Mouse (Mus musculus): ENCODE data around the gene Gss. TPM values are rescaled to one million over a fixed set of nuclear protein-coding genes. Genes with fewer than 3 reads are reported as not detected.

Gene Gss
- polyA plus RNA-seq, 1 experiment, result 20.6 TPM

- no peak for TF ChIP-seq POLR2A (IDR thresholded peaks at IDR 0.05; ENCODE audit: control insufficient read depth, extremely low read depth, insufficient read depth, low read length, poor library complexity)
- TF ChIP-seq CTCF (IDR thresholded peaks at IDR 0.05; ENCODE audit: borderline replicate concordance, control insufficient read depth, extremely low read depth, insufficient read depth, low read length, poor library complexity), result no peak
- WGBS, result 76% methylated on average over 6 of the region's 6 CpGs
- H3K36me3 ChIP-seq (ENCODE audit: control insufficient read depth, insufficient read depth, low read length), result no peaks in the 10 kb centered on the region
- DNase-seq, result no peak
- H3K27ac ChIP-seq (ENCODE audit: control insufficient read depth, insufficient read depth, low read length), result no peak overlapping the region
- H3K4me3 ChIP-seq (ENCODE audit: control insufficient read depth, insufficient read depth, low read length), result no peak overlapping the region
- H3K4me1 ChIP-seq (replicated peaks; ENCODE audit: control insufficient read depth, insufficient read depth, low read length), result no peaks in the 10 kb centered on the region
- H3K27me3 ChIP-seq (ENCODE audit: control insufficient read depth, insufficient read depth, low read length), result no peaks in the 10 kb centered on the region; the same call in 1 of the 2 replicates
Observed at GRCm38 (mm10) chr2:155623996-155624395, 31.4 kb upstream of the Gss start.

- no peak for TF ChIP-seq POLR2A (IDR thresholded peaks at IDR 0.05; ENCODE audit: control insufficient read depth, extremely low read depth, insufficient read depth, low read length, poor library complexity)
- no peak for TF ChIP-seq CTCF (IDR thresholded peaks at IDR 0.05; ENCODE audit: borderline replicate concordance, control insufficient read depth, extremely low read depth, insufficient read depth, low read length, poor library complexity)
- Histone ChIP-seq H3K27ac (ENCODE audit: control insufficient read depth, insufficient read depth, low read length) (no peak overlapping the region), H3K27me3 (ENCODE audit: control insufficient read depth, insufficient read depth, low read length) (no peaks in the 10 kb centered on the region), H3K4me3 (ENCODE audit: control insufficient read depth, insufficient read depth, low read length) (no peak overlapping the region), H3K4me1 (replicated peaks; ENCODE audit: control insufficient read depth, insufficient read depth, low read length) (no peaks in the 10 kb centered on the region), H3K36me3 (ENCODE audit: control insufficient read depth, insufficient read depth, low read length) (no peaks in the 10 kb centered on the region)
- DNase-seq, result no peak
- 34% methylated on average over 11 of the region's 11 CpGs for WGBS
Observed at GRCm38 (mm10) chr2:155622606-155623005, 30.0 kb upstream of the Gss start.

- DNase-seq, result peak; percentile 93
- TF ChIP-seq POLR2A (IDR thresholded peaks at IDR 0.05; ENCODE audit: control insufficient read depth, extremely low read depth, insufficient read depth, low read length, poor library complexity) (no peak), CTCF (IDR thresholded peaks at IDR 0.05; ENCODE audit: borderline replicate concordance, control insufficient read depth, extremely low read depth, insufficient read depth, low read length, poor library complexity) (peak; percentile 85)
- Histone ChIP-seq H3K27me3 (ENCODE audit: control insufficient read depth, insufficient read depth, low read length) (no peaks in the 10 kb centered on the region), H3K4me3 (ENCODE audit: control insufficient read depth, insufficient read depth, low read length) (no peak overlapping the region), H3K27ac (ENCODE audit: control insufficient read depth, insufficient read depth, low read length) (no peak overlapping the region), H3K4me1 (replicated peaks; ENCODE audit: control insufficient read depth, insufficient read depth, low read length) (no peaks in the 10 kb centered on the region), H3K36me3 (ENCODE audit: control insufficient read depth, insufficient read depth, low read length) (no peaks in the 10 kb centered on the region)
- 17% methylated on average over 8 of the region's 8 CpGs for WGBS
Observed at GRCm38 (mm10) chr2:155619817-155620216, 27.2 kb upstream of the Gss start.

GRCm38 (mm10) chr2:155616971-155617370 lies 24.4 kb upstream of the Gss start:
- H3K4me3 ChIP-seq (ENCODE audit: control insufficient read depth, insufficient read depth, low read length), result no peak overlapping the region
- H3K4me1 ChIP-seq (replicated peaks; ENCODE audit: control insufficient read depth, insufficient read depth, low read length), result peaks cover 8% of the 10 kb centered on the region
- DNase-seq, result no peak
- 48% methylated on average over 6 of the region's 6 CpGs for WGBS
- H3K27me3 ChIP-seq (ENCODE audit: control insufficient read depth, insufficient read depth, low read length), result no peaks in the 10 kb centered on the region; the same call in 1 of the 2 replicates
- TF ChIP-seq POLR2A (IDR thresholded peaks at IDR 0.05; ENCODE audit: control insufficient read depth, extremely low read depth, insufficient read depth, low read length, poor library complexity), result no peak
- TF ChIP-seq CTCF (IDR thresholded peaks at IDR 0.05; ENCODE audit: borderline replicate concordance, control insufficient read depth, extremely low read depth, insufficient read depth, low read length, poor library complexity), result no peak
- no peaks in the 10 kb centered on the region for H3K36me3 ChIP-seq (ENCODE audit: control insufficient read depth, insufficient read depth, low read length)
- no peak overlapping the region for H3K27ac ChIP-seq (ENCODE audit: control insufficient read depth, insufficient read depth, low read length)

- Histone ChIP-seq H3K36me3 (ENCODE audit: control insufficient read depth, insufficient read depth, low read length) (no peaks in the 10 kb centered on the region), H3K4me3 (ENCODE audit: control insufficient read depth, insufficient read depth, low read length) (no peak overlapping the region), H3K27ac (ENCODE audit: control insufficient read depth, insufficient read depth, low read length) (no peak overlapping the region), H3K4me1 (replicated peaks; ENCODE audit: control insufficient read depth, insufficient read depth, low read length) (peaks cover 8% of the 10 kb centered on the region), H3K27me3 (ENCODE audit: control insufficient read depth, insufficient read depth, low read length) (no peaks in the 10 kb centered on the region; the same call in 1 of the 2 replicates)
- no peak for DNase-seq
- TF ChIP-seq POLR2A (IDR thresholded peaks at IDR 0.05; ENCODE audit: control insufficient read depth, extremely low read depth, insufficient read depth, low read length, poor library complexity), result no peak
- TF ChIP-seq CTCF (IDR thresholded peaks at IDR 0.05; ENCODE audit: borderline replicate concordance, control insufficient read depth, extremely low read depth, insufficient read depth, low read length, poor library complexity), result no peak
- WGBS, result 68% methylated on average over 8 of the region's 8 CpGs
Observed at GRCm38 (mm10) chr2:155613953-155614352, 21.3 kb upstream of the Gss start.

GRCm38 (mm10) chr2:155613326-155613755 lies 20.7 kb upstream of the Gss start:
- DNase-seq, result peak; percentile 55
- H3K4me3 ChIP-seq (ENCODE audit: control insufficient read depth, insufficient read depth, low read length), result no peak overlapping the region
- H3K4me1 ChIP-seq (replicated peaks; ENCODE audit: control insufficient read depth, insufficient read depth, low read length), result peaks cover 8% of the 10 kb centered on the region
- no peak for TF ChIP-seq POLR2A (IDR thresholded peaks at IDR 0.05; ENCODE audit: control insufficient read depth, extremely low read depth, insufficient read depth, low read length, poor library complexity)
- no peaks in the 10 kb centered on the region for H3K36me3 ChIP-seq (ENCODE audit: control insufficient read depth, insufficient read depth, low read length)
- H3K27ac ChIP-seq (ENCODE audit: control insufficient read depth, insufficient read depth, low read length), result no peak overlapping the region
- WGBS, result 11% methylated on average over 20 of the region's 20 CpGs
- no peaks in the 10 kb centered on the region; the same call in 1 of the 2 replicates for H3K27me3 ChIP-seq (ENCODE audit: control insufficient read depth, insufficient read depth, low read length)
